Mouse (Mus musculus): ENCODE measurements at regions not wholly inside any gene's neighbourhood (a gene's known extent, or its start where the extent isn't known, plus 50 kb on each side); places are given as distances from the start of the nearest gene placed in this dataset.

DNA sequence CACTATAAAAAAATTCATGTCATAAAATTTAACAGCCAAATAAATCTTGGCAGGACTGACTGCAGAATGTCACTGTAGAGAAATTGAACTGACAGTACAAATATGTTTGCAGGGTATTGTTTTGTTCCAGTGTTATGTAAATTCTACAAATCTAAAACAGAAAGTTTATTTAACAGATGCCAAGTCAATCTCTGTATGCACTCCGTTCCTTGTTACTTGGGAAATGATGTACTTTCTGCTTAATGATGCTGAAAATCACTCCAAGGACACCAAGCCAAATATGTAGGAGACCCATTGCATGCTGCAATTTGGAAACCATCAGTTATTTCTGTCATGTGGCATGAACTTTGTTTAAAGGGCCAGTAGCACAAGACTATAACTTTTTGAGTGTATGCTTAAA lies 182.3 kb upstream of the Neil3 start:
- 70% methylated on average over 1 of the region's 1 CpGs for WGBS
- H3K27ac ChIP-seq (replicated peaks; ENCODE audit: insufficient read depth, low read depth, low read length) = no peak overlapping the region

DNA sequence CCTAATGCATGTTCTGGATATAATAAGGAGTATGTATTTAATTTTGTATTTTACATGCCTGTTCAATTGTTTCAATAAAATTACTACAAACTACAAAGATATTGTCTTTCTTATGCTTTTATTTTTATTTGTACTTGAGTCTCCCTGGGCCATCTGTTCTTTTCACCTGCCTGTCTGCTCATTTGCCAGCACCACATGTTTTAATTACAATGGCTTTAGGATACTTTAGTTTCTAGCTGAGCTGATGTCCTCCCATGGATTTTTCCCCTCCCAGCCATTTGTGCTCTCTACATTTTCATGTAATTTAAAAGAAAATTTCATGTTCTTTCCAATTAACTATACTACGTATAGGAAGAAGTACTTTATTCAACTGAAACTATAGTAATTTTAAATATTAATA lies 188.5 kb upstream of the Neil3 start:
- Histone ChIP-seq H3K4me3 (ENCODE audit: insufficient read depth, low read depth, low read length) (no peak overlapping the region), H3K27me3 (ENCODE audit: control insufficient read depth, insufficient read depth, low read length) (no peaks in the 10 kb centered on the region), H3K36me3 (ENCODE audit: control insufficient read depth, insufficient read depth, low read length) (no peaks in the 10 kb centered on the region), H3K27ac (replicated peaks; ENCODE audit: insufficient read depth, low read depth, low read length) (no peak overlapping the region), H3K79me2 (ENCODE audit: control insufficient read depth, insufficient read depth, low read length) (no peaks in the 10 kb centered on the region), H3K9ac (ENCODE audit: low read depth, low read length) (no peak overlapping the region), H3K4me1 (ENCODE audit: control insufficient read depth, insufficient read depth, low read length) (no peaks in the 10 kb centered on the region)
- WGBS = 81% methylated on average over 1 of the region's 1 CpGs
- TF ChIP-seq CTCF (IDR thresholded peaks at IDR 0.05; ENCODE audit: low read depth, low read length) (no peak), POLR2A (IDR thresholded peaks at IDR 0.05; ENCODE audit: extremely low read depth, insufficient read depth, low read length) (no peak)
- no peak for DNase-seq (ENCODE audit: extremely low read depth, low read depth, low spot score)

More for the DNA sequence above, 182.3 kb upstream of the Neil3 start:
- TF ChIP-seq CTCF (IDR thresholded peaks at IDR 0.05; ENCODE audit: low read depth, low read length) (no peak), POLR2A (IDR thresholded peaks at IDR 0.05; ENCODE audit: extremely low read depth, insufficient read depth, low read length) (no peak)
- H3K9ac ChIP-seq (ENCODE audit: low read depth, low read length) = no peak overlapping the region
- no peaks in the 10 kb centered on the region for H3K4me1 ChIP-seq (ENCODE audit: control insufficient read depth, insufficient read depth, low read length)
- H3K27me3 ChIP-seq (ENCODE audit: control insufficient read depth, insufficient read depth, low read length) = no peaks in the 10 kb centered on the region
- H3K79me2 ChIP-seq (ENCODE audit: control insufficient read depth, insufficient read depth, low read length) = no peaks in the 10 kb centered on the region
- no peaks in the 10 kb centered on the region for H3K36me3 ChIP-seq (ENCODE audit: control insufficient read depth, insufficient read depth, low read length)
- no peak overlapping the region for H3K4me3 ChIP-seq (ENCODE audit: insufficient read depth, low read depth, low read length)
- DNase-seq (ENCODE audit: extremely low read depth, low read depth, low spot score) = peak; percentile 27

DNA sequence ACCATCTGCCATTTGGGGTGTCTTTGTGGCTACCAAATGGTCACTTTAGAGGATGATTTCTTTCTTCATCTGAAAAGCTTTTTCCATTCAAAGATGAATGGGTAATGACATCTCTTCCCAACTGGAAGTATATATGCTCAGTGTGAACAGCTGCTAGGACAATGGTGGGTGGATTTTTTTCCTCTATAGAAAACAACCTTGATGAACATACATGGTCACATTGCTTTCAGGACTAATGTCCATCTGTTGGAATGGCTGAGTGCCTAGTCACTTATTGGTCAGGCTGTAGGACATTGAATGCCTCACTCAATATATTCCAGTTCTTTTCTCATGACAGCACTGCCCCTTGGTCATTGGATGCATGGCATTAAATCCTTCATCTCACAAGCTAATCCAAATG lies 209.0 kb upstream of the Neil3 start:
- Histone ChIP-seq H3K9ac (ENCODE audit: low read depth, low read length) (no peak overlapping the region), H3K4me1 (ENCODE audit: control insufficient read depth, insufficient read depth, low read length) (no peaks in the 10 kb centered on the region), H3K27ac (replicated peaks; ENCODE audit: insufficient read depth, low read depth, low read length) (no peak overlapping the region), H3K27me3 (ENCODE audit: control insufficient read depth, insufficient read depth, low read length) (no peaks in the 10 kb centered on the region), H3K36me3 (ENCODE audit: control insufficient read depth, insufficient read depth, low read length) (no peaks in the 10 kb centered on the region), H3K79me2 (ENCODE audit: control insufficient read depth, insufficient read depth, low read length) (no peaks in the 10 kb centered on the region), H3K4me3 (ENCODE audit: insufficient read depth, low read depth, low read length) (no peak overlapping the region)
- TF ChIP-seq CTCF (IDR thresholded peaks at IDR 0.05; ENCODE audit: low read depth, low read length) (no peak), POLR2A (IDR thresholded peaks at IDR 0.05; ENCODE audit: extremely low read depth, insufficient read depth, low read length) (no peak)
- DNase-seq (ENCODE audit: extremely low read depth, low read depth, low spot score) = no peak

DNA sequence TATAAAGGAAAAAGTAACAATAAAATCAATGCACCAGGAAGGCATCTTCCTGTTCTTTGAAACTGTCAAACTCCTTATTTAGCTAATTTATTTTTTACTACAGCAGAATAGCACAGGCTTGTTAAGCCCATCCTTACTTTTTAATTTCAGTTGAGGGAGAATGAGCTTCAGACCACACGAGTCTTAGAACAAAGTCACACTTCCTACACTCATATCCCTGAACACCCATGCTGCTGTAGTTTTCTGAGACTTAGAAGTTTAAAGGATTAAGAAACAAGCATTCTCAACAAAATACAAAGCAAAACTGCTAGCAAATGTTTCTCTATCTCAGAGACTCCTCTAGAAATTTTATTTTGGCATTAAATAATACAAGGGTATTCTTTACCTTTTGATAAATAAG lies 208.8 kb upstream of the Vegfc start:
- TF ChIP-seq CTCF (IDR thresholded peaks at IDR 0.05; ENCODE audit: low read depth, low read length) = no peak
- TF ChIP-seq POLR2A (IDR thresholded peaks at IDR 0.05; ENCODE audit: extremely low read depth, insufficient read depth, low read length) = no peak
- Histone ChIP-seq H3K36me3 (ENCODE audit: control insufficient read depth, insufficient read depth, low read length) (no peaks in the 10 kb centered on the region), H3K79me2 (ENCODE audit: control insufficient read depth, insufficient read depth, low read length) (no peaks in the 10 kb centered on the region), H3K27me3 (ENCODE audit: control insufficient read depth, insufficient read depth, low read length) (no peaks in the 10 kb centered on the region), H3K9ac (ENCODE audit: low read depth, low read length) (no peak overlapping the region), H3K4me3 (ENCODE audit: insufficient read depth, low read depth, low read length) (no peak overlapping the region), H3K27ac (replicated peaks; ENCODE audit: insufficient read depth, low read depth, low read length) (no peak overlapping the region), H3K4me1 (ENCODE audit: control insufficient read depth, insufficient read depth, low read length) (no peaks in the 10 kb centered on the region)
- no peak for DNase-seq (ENCODE audit: extremely low read depth, low read depth, low spot score)
- WGBS = 65% methylated on average over 1 of the region's 1 CpGs

DNA sequence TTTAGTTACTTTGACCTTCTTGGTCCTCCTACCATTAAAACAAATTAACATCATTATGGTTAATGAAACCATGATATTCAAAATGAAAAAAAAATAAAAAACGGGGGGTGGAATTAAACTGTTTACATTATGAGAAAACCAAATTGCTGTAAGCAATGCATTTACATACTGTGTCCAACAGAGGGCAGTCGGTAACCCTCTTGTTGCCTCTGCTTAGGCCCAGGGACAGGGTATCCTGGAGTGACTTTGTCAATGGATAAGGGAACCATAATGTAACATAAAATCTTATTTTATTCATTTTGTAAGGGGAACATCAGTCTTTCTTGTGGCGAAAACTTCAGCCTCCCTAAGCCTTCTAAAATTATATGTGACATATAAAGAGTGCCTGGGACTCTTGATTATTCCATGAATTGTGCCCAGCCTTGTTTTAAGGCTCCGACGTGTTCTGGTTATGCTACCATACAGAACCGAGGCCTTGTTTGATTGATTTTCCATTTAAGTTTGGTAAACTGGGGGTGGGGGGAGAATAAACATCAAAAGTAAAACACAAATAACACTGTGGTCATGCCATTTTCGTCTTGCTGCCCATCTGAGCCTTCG lies 207.3 kb upstream of the Vegfc start:
- WGBS = 61% methylated on average over 8 of the region's 8 CpGs
- DNase-seq (ENCODE audit: extremely low read depth, low read depth, low spot score) = peak; percentile 22
- H3K27me3 ChIP-seq (ENCODE audit: control insufficient read depth, insufficient read depth, low read length) = no peaks in the 10 kb centered on the region
- TF ChIP-seq POLR2A (IDR thresholded peaks at IDR 0.05; ENCODE audit: extremely low read depth, insufficient read depth, low read length) (no peak), CTCF (IDR thresholded peaks at IDR 0.05; ENCODE audit: low read depth, low read length) (peak; percentile 41; the same call in 1 of the 2 replicates)
- no peaks in the 10 kb centered on the region for H3K36me3 ChIP-seq (ENCODE audit: control insufficient read depth, insufficient read depth, low read length)
- H3K4me3 ChIP-seq (ENCODE audit: insufficient read depth, low read depth, low read length) = no peak overlapping the region
- H3K27ac ChIP-seq (replicated peaks; ENCODE audit: insufficient read depth, low read depth, low read length) = no peak overlapping the region
- no peaks in the 10 kb centered on the region for H3K79me2 ChIP-seq (ENCODE audit: control insufficient read depth, insufficient read depth, low read length)
- no peaks in the 10 kb centered on the region for H3K4me1 ChIP-seq (ENCODE audit: control insufficient read depth, insufficient read depth, low read length)
- no peak overlapping the region for H3K9ac ChIP-seq (ENCODE audit: low read depth, low read length)

DNA sequence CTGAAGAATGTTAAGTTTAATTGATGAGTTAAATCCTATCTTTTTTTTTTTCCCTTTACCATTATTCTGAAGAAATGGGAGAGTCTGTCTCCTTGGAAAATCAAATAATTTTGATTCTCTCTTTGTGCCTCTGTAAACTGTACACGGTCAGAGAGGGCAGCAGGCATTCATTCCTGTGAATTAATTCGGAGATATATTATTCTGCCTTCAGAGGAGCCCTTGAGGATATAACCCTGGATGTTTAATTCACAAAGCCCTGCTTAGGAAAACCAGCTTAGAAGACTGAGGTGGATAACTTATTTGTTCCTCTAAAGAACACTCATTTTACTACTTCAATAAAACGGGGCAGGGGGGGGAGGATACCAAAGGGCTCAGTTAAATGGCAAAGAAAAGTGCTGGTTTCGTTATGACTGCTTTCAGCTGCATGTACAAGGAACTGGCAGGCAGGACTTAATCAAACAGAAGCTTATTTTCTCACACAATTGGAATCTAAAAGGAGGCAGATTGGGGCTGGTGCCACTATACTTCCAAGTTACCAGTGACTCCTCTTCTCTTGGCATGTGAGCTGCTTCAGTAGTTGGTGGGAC lies 205.3 kb upstream of the Vegfc start:
- TF ChIP-seq POLR2A (IDR thresholded peaks at IDR 0.05; ENCODE audit: extremely low read depth, insufficient read depth, low read length) (no peak), CTCF (IDR thresholded peaks at IDR 0.05; ENCODE audit: low read depth, low read length) (no peak)
- Histone ChIP-seq H3K4me1 (ENCODE audit: control insufficient read depth, insufficient read depth, low read length) (no peaks in the 10 kb centered on the region), H3K27me3 (ENCODE audit: control insufficient read depth, insufficient read depth, low read length) (no peaks in the 10 kb centered on the region), H3K79me2 (ENCODE audit: control insufficient read depth, insufficient read depth, low read length) (no peaks in the 10 kb centered on the region), H3K27ac (replicated peaks; ENCODE audit: insufficient read depth, low read depth, low read length) (no peak overlapping the region), H3K4me3 (ENCODE audit: insufficient read depth, low read depth, low read length) (no peak overlapping the region), H3K9ac (ENCODE audit: low read depth, low read length) (no peak overlapping the region), H3K36me3 (ENCODE audit: control insufficient read depth, insufficient read depth, low read length) (no peaks in the 10 kb centered on the region)
- no peak for DNase-seq (ENCODE audit: extremely low read depth, low read depth, low spot score)
- 59% methylated on average over 4 of the region's 4 CpGs for WGBS
